Mouse (Mus musculus) midbrain, postnatal 0 days (tissue): ENCODE data around the gene Grin2c. TPM values are rescaled to one million over a fixed set of nuclear protein-coding genes. Genes with fewer than 3 reads are reported as not detected.

ENCODE experiments used
- ATAC-seq: fragments of 200-750 bp; cut with Nextera tagmentation; 2 replicates; pipeline ENCODE4 v1.8.0; 2017; ENCODE audit warnings: moderate number of reproducible peaks, mild to moderate bottlenecking, moderate TSS enrichment, moderate library complexity; ENCODE audit not compliant: low FRiP score
- DNase-seq: peaks from one replicate; pipeline ENCODE4 v3.0.0-alpha.2; 2015; ENCODE audit warnings: low spot score
- H3K27ac ChIP-seq: fragments of 300-500 bp; sonication (generic); 2 replicates; pipeline ENCODE4 v1.5.1; 2014; ENCODE audit warnings: low read depth, mild to moderate bottlenecking, low read length, mixed read lengths
- H3K27me3 ChIP-seq: fragments of 300-500 bp; sonication (generic); 2 replicates; pipeline ENCODE4 v1.6.1; 2014; ENCODE audit warnings: low read length, control low read depth, mixed read lengths; ENCODE audit not compliant: insufficient read depth
- H3K36me3 ChIP-seq: fragments of 300-500 bp; sonication (generic); 2 replicates; pipeline ENCODE4 v1.6.1; 2014; ENCODE audit warnings: low read length, control low read depth, mixed read lengths; ENCODE audit not compliant: insufficient read depth
- H3K4me1 ChIP-seq: fragments of 300-500 bp; sonication (generic); 2 replicates; pipeline ENCODE4 v1.6.1; 2014; ENCODE audit warnings: mild to moderate bottlenecking, control low read depth, antibody characterized with exemption, low read length, mixed read lengths; ENCODE audit not compliant: insufficient read depth
- H3K4me2 ChIP-seq: fragments of 300-500 bp; sonication (generic); 2 replicates; pipeline ENCODE4 v1.6.1; 2014; ENCODE audit warnings: low read depth, mild to moderate bottlenecking, low read length, mixed read lengths; ENCODE audit not compliant: poor library complexity, severe bottlenecking
- H3K4me3 ChIP-seq: fragments of 300-500 bp; sonication (generic); 2 replicates; pipeline ENCODE4 v1.5.1; 2014; ENCODE audit warnings: low read depth, mild to moderate bottlenecking, low read length, moderate library complexity
- H3K9ac ChIP-seq: fragments of 300-500 bp; sonication (generic); replicated peaks from 2 replicates; pipeline ENCODE4 v1.6.1; 2014; ENCODE audit warnings: mild to moderate bottlenecking, low read length, moderate library complexity, mixed read lengths; ENCODE audit not compliant: poor library complexity, severe bottlenecking
- H3K9me3 ChIP-seq: fragments of 300-500 bp; sonication (generic); 2 replicates; pipeline ENCODE4 v1.6.1; 2016; ENCODE audit warnings: low read length, control low read depth
- CTCF ChIP-seq: IDR thresholded peaks from 2 replicates; pipeline ENCODE4 v1.5.1; 2016; ENCODE audit warnings: antibody characterized with exemption, mild to moderate bottlenecking
- WGBS: fragments of 180-500 bp; shearing (Covaris S2); extraction: QIAGEN DNeasy Blood & Tissue Kit; methylation state at CpG from one replicate; pipeline ENCODE4 v1.1.7; 2014; 5-methylcytosine and 5-hydroxymethylcytosine counted together
- polyA plus RNA-seq: library from polyadenylated mRNA; unstranded; fragments of >200 nt; fragmentation: Nextera tagmentation; extraction: Ambion mirVana; gene quantifications from 2 replicates; pipeline ENCODE4 v1.2.1, GENCODE M21; 2015
- total RNA-seq: library from RNA; depleted of rRNA; stranded (reverse); fragments of >200 nt; gene quantifications from 2 replicates; pipeline ENCODE4 v1.2.3, GENCODE M21; 2014

The Grin2c gene
- total and polyA plus RNA-seq, 2 experiments from 2014 or later, result 0.59 to 4.1 TPM

- WGBS, result 78% methylated on average over 4 of the region's 4 CpGs
Measured at GRCm38 (mm10) chr11:115259134-115259533, 7.9 kb downstream of the Grin2c start.

GRCm38 (mm10) chr11:115257775-115258510 is 9.1 kb downstream of the Grin2c start:
- H3K36me3 ChIP-seq, result no peaks in the 10 kb centered on the region
- peaks cover 44% of the 10 kb centered on the region for H3K27me3 ChIP-seq
- peak overlapping the region; percentile 36 for H3K4me2 ChIP-seq
- ATAC-seq (peak; percentile 34; the same call in 1 of the 2 replicates), DNase-seq (no peak)
- no peak overlapping the region for H3K9ac ChIP-seq
- peak overlapping the region; percentile 24 for H3K4me3 ChIP-seq
- TF ChIP-seq CTCF, result no peak
- H3K4me1 ChIP-seq, result no peaks in the 10 kb centered on the region
- WGBS, result 17% methylated on average over 58 of the region's 59 CpGs
- H3K27ac ChIP-seq, result no peak overlapping the region
- no peaks in the 10 kb centered on the region for H3K9me3 ChIP-seq

More at GRCm38 (mm10) chr11:115259134-115259533, 7.9 kb downstream of the Grin2c start:
- Histone ChIP-seq H3K4me3 (no peak overlapping the region), H3K9ac (no peak overlapping the region), H3K4me2 (no peak overlapping the region), H3K9me3 (no peaks in the 10 kb centered on the region), H3K27me3 (peaks cover 50% of the 10 kb centered on the region), H3K4me1 (no peaks in the 10 kb centered on the region), H3K27ac (no peak overlapping the region), H3K36me3 (no peaks in the 10 kb centered on the region)
- no peak for DNase-seq
- TF ChIP-seq CTCF, result no peak
- ATAC-seq, result no peak

GRCm38 (mm10) chr11:115251258-115251657 is 15.8 kb downstream of the Grin2c start:
- Histone ChIP-seq H3K9ac (no peak overlapping the region), H3K27me3 (peaks cover 29% of the 10 kb centered on the region), H3K27ac (no peak overlapping the region), H3K4me3 (no peak overlapping the region), H3K36me3 (no peaks in the 10 kb centered on the region), H3K4me2 (no peak overlapping the region), H3K9me3 (no peaks in the 10 kb centered on the region), H3K4me1 (no peaks in the 10 kb centered on the region; the same call in none of the 2 replicates)
- 35% methylated on average over 3 of the region's 3 CpGs for WGBS
- no peak for TF ChIP-seq CTCF
- no peak for DNase-seq
- no peak for ATAC-seq

GRCm38 (mm10) chr11:115250405-115251090 is 16.5 kb downstream of the Grin2c start:
- ATAC-seq (no peak), DNase-seq (no peak)
- H3K9me3 ChIP-seq, result no peaks in the 10 kb centered on the region
- WGBS, result 2% methylated on average over 33 of the region's 36 CpGs
- H3K36me3 ChIP-seq, result no peaks in the 10 kb centered on the region
- H3K9ac ChIP-seq, result peak overlapping the region; percentile 54
- peaks cover 29% of the 10 kb centered on the region for H3K27me3 ChIP-seq
- peak overlapping the region; percentile 45 for H3K4me3 ChIP-seq
- peak overlapping the region; percentile 81 for H3K4me2 ChIP-seq
- no peak overlapping the region for H3K27ac ChIP-seq
- no peaks in the 10 kb centered on the region; the same call in none of the 2 replicates for H3K4me1 ChIP-seq
- no peak for TF ChIP-seq CTCF

GRCm38 (mm10) chr11:115249721-115250404 is 17.2 kb downstream of the Grin2c start:
- Histone ChIP-seq H3K9ac (peak overlapping the region; percentile 54), H3K4me3 (peak overlapping the region; percentile 45), H3K36me3 (peaks cover 6% of the 10 kb centered on the region), H3K4me1 (no peaks in the 10 kb centered on the region; the same call in none of the 2 replicates), H3K27me3 (peaks cover 29% of the 10 kb centered on the region), H3K4me2 (peak overlapping the region; percentile 81), H3K9me3 (no peaks in the 10 kb centered on the region), H3K27ac (no peak overlapping the region)
- TF ChIP-seq CTCF, result peak; percentile 44; the same call in 1 of the 2 replicates
- WGBS, result 2% methylated on average over 58 of the region's 63 CpGs
- no peak; the same call in 1 of the 2 replicates for ATAC-seq
- DNase-seq, result no peak
